Mouse (Mus musculus) thymus, adult 2 months (tissue): ENCODE measurements around the gene Helz2. TPM values are rescaled to one million over a fixed set of nuclear protein-coding genes. Genes with fewer than 3 reads are reported as not detected.
"Not testable (repeated sequence)": the region's sequence is repeated elsewhere in the genome, so short reads cannot be mapped to it uniquely, and the experiment has no call there.

Source experiments
- DNase-seq: peaks from one replicate; pipeline ENCODE4 v3.0.0; 2021
- H3K27ac ChIP-seq: fragments of 200-500 bp; 2 replicates; pipeline ENCODE4 v1.5.1; 2012; ENCODE audit warnings: low read length, control low read depth; ENCODE audit not compliant: control insufficient read depth, insufficient read depth
- H3K27me3 ChIP-seq: fragments of 200-500 bp; 2 replicates; pipeline ENCODE4 v1.6.1; 2012; ENCODE audit warnings: mild to moderate bottlenecking, low read length, moderate library complexity, mixed read lengths; ENCODE audit not compliant: control insufficient read depth, insufficient read depth
- H3K36me3 ChIP-seq: fragments of 200-500 bp; 2 replicates; pipeline ENCODE4 v1.6.1; 2012; ENCODE audit warnings: mild to moderate bottlenecking, low read length, moderate library complexity; ENCODE audit not compliant: control insufficient read depth, insufficient read depth
- H3K4me1 ChIP-seq: fragments of 200-500 bp; replicated peaks from 2 replicates; pipeline ENCODE4 v1.6.1; 2012; ENCODE audit warnings: low read length; ENCODE audit not compliant: control insufficient read depth, insufficient read depth
- H3K4me3 ChIP-seq: fragments of 200-500 bp; 2 replicates; pipeline ENCODE4 v1.5.1; 2012; ENCODE audit warnings: mild to moderate bottlenecking, low read length, control low read depth, moderate library complexity; ENCODE audit not compliant: control insufficient read depth, insufficient read depth
- CTCF ChIP-seq: fragments of 200-500 bp; IDR thresholded peaks from 2 replicates; pipeline ENCODE4 v1.5.1; 2012; ENCODE audit warnings: mild to moderate bottlenecking, control low read depth, low read length, moderate library complexity, borderline replicate concordance; ENCODE audit not compliant: control insufficient read depth, poor library complexity, insufficient read depth; ENCODE audit errors: extremely low read depth
- POLR2A ChIP-seq: fragments of 200-500 bp; IDR thresholded peaks from 2 replicates; pipeline ENCODE4 v1.6.1; 2012; ENCODE audit warnings: mild to moderate bottlenecking, low read length, control low read depth, moderate library complexity; ENCODE audit not compliant: control insufficient read depth, poor library complexity, insufficient read depth; ENCODE audit errors: extremely low read depth
- WGBS: fragments of 180-500 bp; shearing (Covaris S2); methylation state at CpG from one replicate; pipeline ENCODE4 v1.1.7; 2018; 5-methylcytosine and 5-hydroxymethylcytosine counted together
- polyA plus RNA-seq: library from polyadenylated mRNA; depleted of rRNA; stranded (reverse); fragments of >200 nt; gene quantifications from 2 replicates; pipeline ENCODE4 v1.2.3, GENCODE M21; 2012

The Helz2 gene
- polyA plus RNA-seq, 1 experiment: 106 TPM

GRCm38 (mm10) chr2:181202422-181202821, 39.4 kb downstream of the Helz2 start, which contains the start of gene Ptk6:
TSS of gene Ptk6 (minus strand) at chr2:181202789.
- Histone ChIP-seq H3K4me1 (no peaks in the 10 kb centered on the region), H3K36me3 (no peaks in the 10 kb centered on the region), H3K27ac (no peak within 1 kb of the TSS), H3K4me3 (no peak within 1 kb of the TSS), H3K27me3 (no peaks in the 10 kb centered on the region)
- DNase-seq: no peak
- TF ChIP-seq CTCF (no peak), POLR2A (no peak)
- WGBS: 95% methylated on average over 3 of the region's 3 CpGs

- no peak overlapping the region for H3K4me3 ChIP-seq
- 69% methylated on average over 3 of the region's 3 CpGs for WGBS
- H3K27me3 ChIP-seq: no peaks in the 10 kb centered on the region
- no peaks in the 10 kb centered on the region for H3K36me3 ChIP-seq
- no peaks in the 10 kb centered on the region for H3K4me1 ChIP-seq
- no peak for TF ChIP-seq CTCF
- TF ChIP-seq POLR2A: no peak
- DNase-seq: no peak
- no peak overlapping the region for H3K27ac ChIP-seq
These were observed 40.2 kb downstream of the Helz2 start for GRCm38 (mm10) chr2:181201606-181202005.

- WGBS: 95% methylated on average over 4 of the region's 4 CpGs
- H3K27ac ChIP-seq: no peak overlapping the region
- H3K4me1 ChIP-seq: no peaks in the 10 kb centered on the region
- H3K36me3 ChIP-seq: no peaks in the 10 kb centered on the region
- no peak overlapping the region for H3K4me3 ChIP-seq
- DNase-seq: no peak
- H3K27me3 ChIP-seq: no peaks in the 10 kb centered on the region
- TF ChIP-seq POLR2A: no peak
- TF ChIP-seq CTCF: no peak
These were observed 45.1 kb downstream of the Helz2 start for GRCm38 (mm10) chr2:181196628-181197300.

- no peak overlapping the region for H3K4me3 ChIP-seq
- H3K4me1 ChIP-seq: peaks cover 10% of the 10 kb centered on the region
- DNase-seq: no peak
- no peak for TF ChIP-seq CTCF
- TF ChIP-seq POLR2A: no peak
- H3K27me3 ChIP-seq: no peaks in the 10 kb centered on the region
- 36% methylated on average over 3 of the region's 3 CpGs for WGBS
- H3K36me3 ChIP-seq: no peaks in the 10 kb centered on the region
- H3K27ac ChIP-seq: no peak overlapping the region
These were observed 48.8 kb downstream of the Helz2 start for GRCm38 (mm10) chr2:181193044-181193443.

- peaks cover 14% of the 10 kb centered on the region for H3K4me1 ChIP-seq
- DNase-seq: no peak
- H3K27me3 ChIP-seq: no peaks in the 10 kb centered on the region
- H3K4me3 ChIP-seq: no peak overlapping the region
- H3K36me3 ChIP-seq: no peaks in the 10 kb centered on the region
- no peak overlapping the region for H3K27ac ChIP-seq
- TF ChIP-seq CTCF: no peak
- TF ChIP-seq POLR2A: no peak
- WGBS: 95% methylated on average over 4 of the region's 4 CpGs
These were observed 49.9 kb downstream of the Helz2 start for GRCm38 (mm10) chr2:181191936-181192335.

GRCm38 (mm10) chr2:181191385-181191784, 50.4 kb downstream of the Helz2 start:
- H3K36me3 ChIP-seq, H3K4me3 ChIP-seq, H3K27me3 ChIP-seq, H3K27ac ChIP-seq, DNase-seq: not testable (repeated sequence)
- 85% methylated on average over 4 of the region's 4 CpGs for WGBS
- peaks cover 14% of the 10 kb centered on the region for H3K4me1 ChIP-seq

GRCm38 (mm10) chr2:181189321-181189720, 52.5 kb downstream of the Helz2 start:
- Histone ChIP-seq H3K4me1 (peaks cover 14% of the 10 kb centered on the region), H3K27ac (no peak overlapping the region), H3K4me3 (no peak overlapping the region), H3K36me3 (no peaks in the 10 kb centered on the region), H3K27me3 (no peaks in the 10 kb centered on the region)
- 88% methylated on average over 1 of the region's 1 CpGs for WGBS
- DNase-seq: peak; percentile 4
- TF ChIP-seq CTCF (no peak), POLR2A (no peak)
